24 mouse cellular contexts compared by ENCODE assay signal in genomic region chr17:83871354-83871753, GRCm38 (mm10). TPM values are rescaled to one million over a fixed set of nuclear protein-coding genes. Genes with fewer than 3 reads are reported as not detected.
DNase-seq lines count a peak whose midpoint lies in the region; ATAC-seq and TF ChIP-seq lines count a peak whose summit lies in the region.
"Had no signal": no experiment of that assay in that cellular context is flagged by ENCODE, and none has a peak within 500 bp of the region (broad histone marks: within the 10 kb centered on the region; RNA-seq: fewer than 3 reads in every experiment).

No protein-coding gene starts in this region.

- H3K4me3 ChIP-seq in MEL (ENCODE audit: control insufficient read depth in 1 of 2, insufficient read depth in 1 of 2, low read depth in 2 of 2, low read length in 2 of 2), result no peak overlapping the region
- H3K4me3 ChIP-seq in kidney, embryonic 15.5 days (replicated peaks), result no peak overlapping the region
- no peak overlapping the region for H3K4me3 ChIP-seq in intestine, embryonic 15.5 days (replicated peaks)
- H3K4me3 ChIP-seq in heart, embryonic 10.5 days, result no peak overlapping the region
- H3K4me3 ChIP-seq: embryonic facial prominence, embryonic 13.5 days; forebrain, embryonic 12.5 days; gastrocnemius, adult 2 months; heart, embryonic 13.5 days had no signal

- no peaks in the 10 kb centered on the region for H3K79me2 ChIP-seq in MEL (ENCODE audit: control insufficient read depth, insufficient read depth, low read length, poor library complexity)

- WGBS in kidney, embryonic 15.5 days, result 84% methylated on average over 5 of the region's 5 CpGs
- WGBS in intestine, embryonic 15.5 days, result 89% methylated on average over 5 of the region's 5 CpGs
- WGBS in heart, embryonic 10.5 days, result 86% methylated on average over 5 of the region's 5 CpGs

- no peak for TF ChIP-seq POLR2A in MEL (IDR thresholded peaks at IDR 0.05; ENCODE audit: control insufficient read depth in 1 of 2, insufficient read depth in 1 of 2, low read depth in 1 of 2, low read length in 2 of 2, poor library complexity in 1 of 2)

- no peak overlapping the region for H3K9ac ChIP-seq in MEL (ENCODE audit: control insufficient read depth, low read depth, low read length, poor library complexity, severe bottlenecking)
- no peak overlapping the region for H3K9ac ChIP-seq in kidney, embryonic 15.5 days
- no peak overlapping the region for H3K9ac ChIP-seq in intestine, embryonic 15.5 days
- H3K9ac ChIP-seq: embryonic facial prominence, embryonic 13.5 days; forebrain, embryonic 12.5 days; forebrain, postnatal 0 days; heart, embryonic 13.5 days had no signal

- no peaks in the 10 kb centered on the region for H3K9me3 ChIP-seq in MEL (replicated peaks; ENCODE audit: insufficient read depth, low read length)
- H3K9me3 ChIP-seq in kidney, embryonic 15.5 days (replicated peaks), result no peaks in the 10 kb centered on the region
- no peaks in the 10 kb centered on the region for H3K9me3 ChIP-seq in intestine, embryonic 15.5 days
- no peaks in the 10 kb centered on the region for H3K9me3 ChIP-seq in heart, embryonic 10.5 days
- H3K9me3 ChIP-seq: embryonic facial prominence, embryonic 13.5 days; forebrain, embryonic 12.5 days; G1E; heart, embryonic 13.5 days had no signal

- no peak for TF ChIP-seq CTCF in MEL (IDR thresholded peaks at IDR 0.05 in 2 of 3, conservative IDR thresholded peaks at IDR 0.05 in 1 of 3; ENCODE audit: control insufficient read depth in 1 of 3, insufficient read depth in 1 of 3, low read depth in 2 of 3, low read length in 3 of 3, poor library complexity in 1 of 3, severe bottlenecking in 1 of 3)

- no peaks in the 10 kb centered on the region for H3K4me1 ChIP-seq in MEL (ENCODE audit: control insufficient read depth in 1 of 2, insufficient read depth in 2 of 2, low read length in 2 of 2)
- H3K4me1 ChIP-seq in kidney, embryonic 15.5 days, result peaks cover 15% of the 10 kb centered on the region
- H3K4me1 ChIP-seq in intestine, embryonic 15.5 days (replicated peaks), result peaks cover 6% of the 10 kb centered on the region; the same call in 1 of the 2 replicates
- no peaks in the 10 kb centered on the region for H3K4me1 ChIP-seq in heart, embryonic 10.5 days

- no peak overlapping the region for H3K27ac ChIP-seq in MEL (ENCODE audit: control insufficient read depth, low read depth, low read length)
- no peak overlapping the region for H3K27ac ChIP-seq in kidney, embryonic 15.5 days
- H3K27ac ChIP-seq in intestine, embryonic 15.5 days, result no peak overlapping the region
- no peak overlapping the region for H3K27ac ChIP-seq in heart, embryonic 10.5 days
- H3K27ac ChIP-seq: embryonic facial prominence, embryonic 13.5 days; forebrain, embryonic 12.5 days; gastrocnemius, adult 2 months; heart, embryonic 13.5 days had no signal

- no peak overlapping the region for H3K4me2 ChIP-seq in kidney, embryonic 15.5 days
- no peak overlapping the region for H3K4me2 ChIP-seq in intestine, embryonic 15.5 days (replicated peaks)
- H3K4me2 ChIP-seq: embryonic facial prominence, embryonic 13.5 days; forebrain, embryonic 12.5 days; heart, embryonic 13.5 days had no signal

- DNase-seq in CD4-positive, CD25-positive, alpha-beta regulatory T cell, adult 2 months (ENCODE audit: low read depth, low spot score), result peak; percentile 20
- peak; percentile 45 to 54 for DNase-seq in B cell, adult 2 months
- peak; percentile 50 for DNase-seq in MEL (ENCODE audit: low read depth, low spot score)
- peak; percentile 48 for DNase-seq in induced T-regulatory cell, adult 2 months (ENCODE audit: low read depth)
- no peak for DNase-seq in heart, embryonic 10.5 days (ENCODE audit: low spot score)
- DNase-seq: adrenal gland, adult 2 months; adrenal gland, postnatal 25 days; cerebellum, adult 18-20 months; cerebellum, adult 9-11 months; cerebellum, postnatal 36 days; forebrain, postnatal 0 days; gastrocnemius, adult 2 months; gastrocnemius, postnatal 36 days; heart, postnatal 36 days; kidney, adult 18-20 months had no signal

- no peak for TF ChIP-seq RAD21 in MEL (IDR thresholded peaks at IDR 0.05; ENCODE audit: low read depth, low read length)

- ATAC-seq in CD4-positive, CD25-positive, alpha-beta regulatory T cell, adult 4 months, result no peak
- ATAC-seq in kidney, embryonic 15.5 days (replicated peaks; ENCODE audit: low FRiP score), result no peak
- no peak for ATAC-seq in intestine, embryonic 15.5 days
- ATAC-seq: forebrain, postnatal 0 days; hindbrain, embryonic 16.5 days had no signal

- 0 out of 4 replicates have a peak, but pooled peaks cover 0 to 2% of the 10 kb centered on the region in 2 experiments for H3K36me3 ChIP-seq in MEL (ENCODE audit: control insufficient read depth in 1 of 2, insufficient read depth in 2 of 2, low read length in 2 of 2)
- no peaks in the 10 kb centered on the region for H3K36me3 ChIP-seq in kidney, embryonic 15.5 days
- no peaks in the 10 kb centered on the region for H3K36me3 ChIP-seq in intestine, embryonic 15.5 days
- H3K36me3 ChIP-seq in heart, embryonic 10.5 days, result no peaks in the 10 kb centered on the region
- H3K36me3 ChIP-seq: embryonic facial prominence, embryonic 13.5 days; forebrain, embryonic 12.5 days; G1E; heart, embryonic 13.5 days had no signal

- TF ChIP-seq EP300 in MEL (IDR thresholded peaks at IDR 0.05; ENCODE audit: low read depth in 1 of 2, low read length in 2 of 2), result no peak

- H3K27me3 ChIP-seq in MEL (ENCODE audit: control insufficient read depth in 1 of 2, insufficient read depth in 2 of 2, low read length in 2 of 2), result no peaks in the 10 kb centered on the region
- no peaks in the 10 kb centered on the region for H3K27me3 ChIP-seq in kidney, embryonic 15.5 days
- no peaks in the 10 kb centered on the region for H3K27me3 ChIP-seq in intestine, embryonic 15.5 days (replicated peaks)
- no peaks in the 10 kb centered on the region for H3K27me3 ChIP-seq in heart, embryonic 10.5 days (ENCODE audit: insufficient read depth, poor library complexity, severe bottlenecking)
- H3K27me3 ChIP-seq: embryonic facial prominence, embryonic 13.5 days; forebrain, embryonic 12.5 days; heart, embryonic 13.5 days had no signal

TF ChIP-seq in MEL, 35 proteins besides CTCF, POLR2A, EP300 and RAD21:
- TF ChIP-seq GABPA (IDR thresholded peaks at IDR 0.05; ENCODE audit: low read depth, low read length), result no peak

RNA-seq across cellular contexts. Expression of gene Haao, which starts 23.6 kb away (rescaled TPM):
- 1 to 10 TPM; 1.1 to 5.0 TPM for polyA plus RNA-seq in CD4-positive, CD25-positive, alpha-beta regulatory T cell, adult 4 months (2017; shearing (Covaris generic))
- total RNA-seq in MEL (2012; rRNA removed), result 1.2 and 1.5 TPM in 2 replicates
- 1 to 10 TPM in 1 of 2 experiments, not detected in 1; 2.8 TPM for polyA plus RNA-seq in MEL (2012; ENCODE audit: insufficient read depth in 1 of 2, insufficient read length in 2 of 2, low read depth in 1 of 2, low replicate concordance in 2 of 2, missing spikeins in 1 of 2)
- 1.8 and 2.3 TPM in 2 replicates for polyA plus RNA-seq in kidney, embryonic 15.5 days (2015; fragmentation: Nextera tagmentation; extraction: Ambion mirVana)
- polyA plus RNA-seq in intestine, embryonic 15.5 days (2015; fragmentation: Nextera tagmentation; extraction: Ambion mirVana), result 1.1 and 1.2 TPM in 2 replicates
- polyA plus RNA-seq in heart, embryonic 10.5 days (2016; fragmentation: Nextera tagmentation; extraction: Ambion mirVana), result 0.41 and 0.68 TPM in 2 replicates
- total RNA-seq: forebrain, postnatal 0 days; gastrocnemius, adult 2 months; gastrocnemius, postnatal 36 days had no signal
- polyA plus RNA-seq: forebrain, embryonic 12.5 days; forebrain, postnatal 0 days; hindbrain, embryonic 11.5 days had no signal
